Mouse (Mus musculus): ENCODE data around the gene Hip1r.
"Not testable (repeated sequence)": the region's sequence is repeated elsewhere in the genome, so short reads cannot be mapped to it uniquely, and the experiment has no call there.

Gene Hip1r

DNA sequence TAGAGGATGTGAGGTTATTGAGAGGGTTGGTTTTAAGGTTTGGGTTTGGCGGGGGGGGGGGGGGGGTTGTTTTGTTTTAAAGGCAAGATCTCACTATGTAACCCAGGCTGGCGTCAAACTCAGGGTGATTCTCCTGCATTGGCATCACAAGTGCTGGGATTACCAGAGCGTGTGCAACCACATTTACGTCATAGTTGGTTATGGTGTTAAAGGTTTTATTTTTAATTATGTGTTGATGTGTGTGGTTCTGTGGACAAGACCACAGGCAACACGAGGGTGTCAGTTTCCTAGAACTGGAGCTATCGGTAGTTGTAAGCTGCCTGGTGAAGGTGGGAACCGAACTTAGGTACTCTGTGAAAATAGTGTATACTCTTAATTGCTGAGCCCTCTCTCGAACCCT lies 62.4 kb downstream of the Hip1r start:
- no peak for DNase-seq (ENCODE audit: low read depth, low spot score)

DNA sequence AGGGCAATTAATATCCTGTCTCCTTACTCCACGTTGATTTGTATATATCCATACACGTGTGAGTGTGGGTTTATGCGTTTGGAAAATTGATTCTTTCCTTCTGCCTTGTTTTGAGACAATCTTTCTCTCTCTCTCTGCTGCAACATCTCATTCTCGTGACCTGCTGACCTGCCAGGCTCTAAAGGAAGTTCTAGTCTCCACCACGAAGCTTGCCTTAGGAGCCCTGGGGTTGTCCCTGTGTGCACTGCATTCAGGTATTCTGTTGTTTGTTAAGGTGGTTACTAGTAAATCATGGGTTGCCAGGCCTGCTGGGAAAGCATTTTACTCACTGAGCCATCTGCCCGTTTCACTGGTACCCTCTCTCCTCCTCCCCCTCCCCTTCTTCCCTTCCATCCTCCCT lies 62.9 kb downstream of the Hip1r start:
- no peak for DNase-seq (ENCODE audit: low read depth, low spot score)

DNA sequence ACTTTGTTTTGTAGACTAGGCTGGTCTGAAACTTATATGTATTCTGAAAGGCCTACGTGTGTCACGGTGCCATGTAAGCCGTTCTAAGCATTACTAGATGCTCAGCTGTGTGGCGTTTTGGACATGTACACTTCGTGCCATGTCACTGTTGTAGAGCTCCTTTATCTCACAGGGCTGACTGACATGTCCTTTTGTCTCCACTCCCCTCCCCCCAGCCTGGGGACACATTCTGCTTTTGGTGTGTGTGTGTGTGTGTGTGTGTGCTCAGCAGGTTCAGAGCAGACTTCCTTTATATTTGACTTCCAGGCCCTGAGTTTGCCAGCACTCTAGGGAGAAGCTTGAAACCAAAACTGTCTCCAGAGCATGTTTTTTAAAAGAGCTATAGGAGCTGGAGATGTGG lies 63.4 kb downstream of the Hip1r start:
- DNase-seq (ENCODE audit: low read depth, low spot score), result no peak

DNA sequence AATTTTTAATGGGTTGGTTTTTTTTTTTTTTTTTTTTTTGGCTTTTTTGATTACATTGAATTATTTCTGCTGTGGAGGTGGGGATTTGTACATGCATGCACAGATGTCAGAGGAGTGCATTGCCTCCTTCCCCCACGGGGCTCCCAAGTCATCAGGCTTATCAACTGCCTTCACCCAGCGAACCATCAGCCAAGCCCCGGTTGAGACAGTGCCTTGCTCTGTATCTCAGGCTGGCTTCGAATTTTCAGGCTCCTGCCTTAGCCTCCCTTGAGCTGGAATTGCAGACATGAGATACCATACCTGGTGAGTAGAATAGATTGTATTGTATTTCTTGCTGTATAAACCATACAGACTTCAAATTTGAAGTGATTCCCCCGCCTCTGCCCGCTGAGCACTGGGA lies 66.2 kb downstream of the Hip1r start:
- no peak for DNase-seq (ENCODE audit: low read depth, low spot score)

DNA sequence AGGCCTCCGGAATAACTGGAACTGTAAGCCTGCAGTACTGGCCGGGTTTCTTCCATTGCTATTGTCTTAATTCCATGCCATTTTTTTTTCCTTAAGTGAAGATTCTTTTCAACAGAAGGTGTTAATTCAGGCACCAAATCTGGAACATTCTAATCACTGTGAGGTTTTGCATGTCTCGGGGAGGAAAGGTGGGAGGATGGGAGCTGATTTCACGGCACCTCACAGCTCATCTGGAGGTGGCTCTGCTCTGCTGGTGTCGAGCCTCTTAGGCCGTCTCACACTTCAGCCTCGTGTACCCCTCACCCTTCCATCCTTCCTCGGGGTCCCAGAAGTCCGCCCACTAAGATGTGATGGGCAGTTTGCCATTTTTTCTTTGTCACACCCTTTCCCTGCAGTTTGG lies 67.7 kb downstream of the Hip1r start:
- no peak for DNase-seq (ENCODE audit: low read depth, low spot score)

DNA sequence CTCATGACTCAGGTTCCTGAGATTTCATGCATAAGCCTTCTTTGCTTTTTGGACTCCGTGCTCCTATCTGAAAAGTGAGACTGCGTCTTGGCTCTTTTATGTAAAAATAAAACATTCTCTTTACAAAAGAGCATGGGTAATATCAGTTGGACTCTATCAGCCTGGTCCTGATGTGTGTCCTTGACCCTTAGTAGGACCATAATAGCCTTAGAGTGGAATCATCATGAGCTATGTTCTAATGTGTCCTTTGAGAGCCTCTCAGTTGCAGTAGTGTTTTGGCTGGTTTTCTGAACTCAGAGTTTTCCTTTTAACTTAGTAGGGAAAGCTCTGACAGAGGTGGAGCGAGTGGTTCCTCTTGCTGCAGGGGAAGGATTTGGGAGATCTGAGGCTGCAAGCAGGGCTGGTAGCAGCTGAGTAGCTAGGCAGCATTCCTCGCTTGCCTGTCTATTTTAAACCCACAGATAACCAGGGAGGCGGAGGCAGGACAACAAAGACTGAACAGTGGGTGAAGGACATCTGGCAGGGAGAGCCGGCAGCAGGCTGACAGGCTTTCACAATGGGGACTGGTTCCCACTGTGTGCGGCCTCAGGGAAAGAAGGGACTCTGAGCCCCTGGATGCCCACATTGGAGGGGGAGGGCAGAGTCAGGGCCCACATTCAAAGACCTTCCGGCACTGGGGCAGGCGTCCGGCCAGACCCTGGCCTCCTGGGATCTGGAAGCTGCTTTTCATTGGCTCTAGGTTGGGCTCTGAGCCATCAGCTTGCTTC lies 70.0 kb downstream of the Hip1r start:
- DNase-seq (ENCODE audit: low read depth, low spot score), result no peak

DNA sequence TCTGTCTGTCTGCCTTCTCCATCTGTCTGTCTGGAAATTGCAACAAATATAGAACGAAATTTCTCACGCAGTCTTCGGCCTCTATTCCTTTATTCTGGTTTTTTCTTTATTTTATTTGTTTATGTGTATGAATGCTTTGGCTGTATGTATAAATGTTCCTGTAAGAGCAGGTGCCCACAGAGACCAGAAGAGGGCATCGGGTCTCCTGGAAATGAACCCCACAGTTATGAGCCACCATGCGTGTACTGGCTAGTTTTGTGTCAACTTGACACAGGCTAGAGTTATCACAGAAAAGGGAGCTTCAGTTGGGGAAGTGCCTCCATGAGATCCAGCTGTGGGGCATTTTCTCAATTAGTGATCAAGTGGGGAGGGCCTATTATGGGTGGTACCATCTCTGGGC lies 70.6 kb downstream of the Hip1r start:
- no peak for DNase-seq (ENCODE audit: low read depth, low spot score)

DNA sequence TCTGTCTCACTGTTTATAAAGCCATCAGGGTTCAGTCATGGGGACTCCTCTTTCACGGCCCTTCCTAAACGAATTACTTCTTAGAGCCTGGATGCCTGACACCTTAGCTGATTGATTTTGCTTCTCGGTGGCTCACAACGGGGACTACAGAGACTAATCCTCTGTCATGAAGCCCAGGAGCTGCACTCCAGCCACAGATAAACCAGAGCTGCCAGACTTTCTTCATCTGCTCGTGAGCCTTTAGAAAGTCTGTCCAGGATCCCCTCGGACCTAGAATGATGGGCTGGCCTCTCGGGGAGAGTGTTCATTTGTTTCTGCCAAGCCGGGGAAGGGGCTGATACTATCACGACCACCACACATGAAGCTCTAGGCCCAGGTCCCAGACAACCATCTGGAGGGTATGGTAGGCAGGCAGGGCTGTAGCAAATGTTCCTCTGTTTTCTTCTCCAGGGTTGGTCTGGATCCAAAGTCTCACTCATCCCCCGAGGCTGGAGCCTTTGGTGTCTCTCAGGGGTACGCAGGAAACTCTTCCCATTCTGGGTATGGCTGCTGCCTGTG lies 72.1 kb downstream of the Hip1r start:
- no peak for DNase-seq (ENCODE audit: low read depth, low spot score)

DNA sequence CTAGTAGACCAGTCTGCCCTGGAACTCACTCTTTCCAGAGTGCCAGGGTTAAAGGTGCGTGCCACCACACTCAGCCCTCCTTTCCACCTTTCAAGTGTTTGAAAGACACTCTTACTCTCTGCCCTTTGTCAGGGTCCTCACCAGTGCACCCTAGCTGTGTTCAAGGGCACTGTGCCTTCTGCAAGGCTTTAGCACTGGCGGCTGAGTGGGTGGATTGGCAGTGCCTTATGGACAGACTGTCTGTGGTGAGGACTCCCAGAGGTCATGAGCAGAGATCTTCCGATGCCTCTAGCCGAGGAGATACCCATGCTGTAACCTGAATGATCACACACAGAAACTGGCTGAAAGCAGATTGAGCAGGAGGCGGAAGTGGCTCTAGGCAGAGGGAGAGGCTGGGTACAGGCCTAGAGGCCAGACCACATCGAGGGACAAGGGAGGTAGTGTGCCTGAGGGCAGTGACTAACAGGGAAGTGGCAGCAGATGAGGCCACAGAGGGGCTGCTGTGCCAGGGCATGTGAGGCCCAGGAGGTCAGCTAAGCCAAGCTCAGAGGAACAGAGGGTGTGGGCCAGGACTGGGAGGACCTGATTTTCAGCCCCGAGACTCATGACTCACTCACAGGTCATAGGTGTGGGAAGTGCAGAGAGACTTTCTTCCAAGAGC lies 73.4 kb downstream of the Hip1r start:
- no peak for DNase-seq (ENCODE audit: low read depth, low spot score)

DNA sequence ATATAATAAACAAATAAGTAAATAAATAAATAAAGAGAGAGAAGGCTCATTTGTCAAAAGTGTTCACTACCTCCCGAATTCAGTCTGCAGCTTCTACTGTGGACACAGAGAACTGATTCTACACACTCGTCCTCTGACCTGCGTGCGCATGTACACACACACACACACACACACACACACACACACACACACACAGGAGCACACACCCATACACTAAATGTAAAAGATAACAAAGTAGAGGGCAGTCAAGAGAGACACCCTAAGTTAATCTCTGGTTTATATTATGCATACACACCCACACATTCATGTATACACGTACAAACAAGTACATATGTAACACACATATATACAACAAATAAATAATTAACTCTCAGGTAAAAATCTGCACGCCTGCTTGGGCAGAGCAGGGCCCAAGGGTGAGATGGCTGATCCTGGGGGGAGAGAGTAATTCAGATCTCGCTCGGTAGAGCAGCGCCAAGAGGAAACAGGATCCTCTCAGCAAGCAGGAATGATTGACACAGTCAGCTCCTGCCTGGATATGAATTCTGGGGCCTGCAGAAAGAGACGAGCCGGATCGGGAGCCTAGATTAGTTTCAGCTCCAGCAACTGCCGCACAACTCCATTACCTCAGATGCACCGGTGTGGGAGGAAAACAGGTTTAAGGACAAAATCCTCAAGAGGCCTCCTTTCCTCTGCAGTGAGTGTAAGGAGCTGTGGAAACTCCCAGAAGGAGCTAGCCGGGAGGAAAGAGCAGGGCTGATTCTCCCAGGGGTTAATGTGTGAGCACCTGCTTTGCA lies 76.0 kb downstream of the Hip1r start:
- DNase-seq (ENCODE audit: low read depth, low spot score), result no peak

DNA sequence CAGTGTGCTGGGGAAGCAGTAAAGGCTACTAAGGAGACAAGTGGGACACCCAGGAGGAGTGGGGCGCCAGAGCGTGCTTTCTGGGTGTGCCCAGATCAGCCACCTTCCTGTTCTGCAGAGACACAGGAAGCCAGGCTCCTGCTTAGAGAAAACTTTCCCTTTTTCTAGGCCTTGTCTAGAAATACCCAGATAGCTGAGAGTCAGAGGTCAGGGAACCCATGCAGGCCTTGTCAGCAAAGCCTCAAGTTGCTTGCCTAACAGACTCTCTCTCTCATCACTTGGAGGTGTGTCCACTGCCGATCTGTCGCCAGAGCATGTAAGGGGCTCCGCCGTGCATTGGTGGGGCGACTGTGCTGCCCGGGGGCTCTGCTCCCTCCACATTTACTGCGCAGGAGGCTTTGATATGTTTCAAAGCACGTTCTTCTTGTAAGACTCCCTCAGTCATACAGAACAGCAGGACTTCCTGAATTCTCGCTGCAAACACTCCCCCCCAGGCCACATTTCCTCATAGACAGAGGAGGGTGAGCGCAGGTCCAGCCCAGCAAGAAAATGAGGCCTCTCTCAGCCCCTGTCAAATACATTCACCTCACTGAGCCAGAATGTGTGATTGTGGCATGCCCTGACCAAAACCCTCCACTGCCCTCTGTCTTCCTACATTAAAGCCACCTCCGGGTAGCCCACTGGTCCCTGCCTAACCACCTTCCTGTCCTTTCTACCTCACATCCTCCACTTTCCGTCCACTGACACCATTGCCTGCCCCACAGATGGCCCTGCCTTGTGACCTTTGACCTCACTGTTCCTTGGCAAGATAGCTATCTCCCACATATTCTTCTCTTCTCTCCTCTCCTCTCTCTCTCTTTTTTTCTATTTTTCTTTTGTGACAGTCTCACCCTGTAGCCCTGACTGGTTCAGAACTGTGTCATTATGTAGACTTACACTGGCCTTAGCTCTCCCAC lies 76.9 kb downstream of the Hip1r start:
- DNase-seq (ENCODE audit: low read depth, low spot score), result no peak

DNA sequence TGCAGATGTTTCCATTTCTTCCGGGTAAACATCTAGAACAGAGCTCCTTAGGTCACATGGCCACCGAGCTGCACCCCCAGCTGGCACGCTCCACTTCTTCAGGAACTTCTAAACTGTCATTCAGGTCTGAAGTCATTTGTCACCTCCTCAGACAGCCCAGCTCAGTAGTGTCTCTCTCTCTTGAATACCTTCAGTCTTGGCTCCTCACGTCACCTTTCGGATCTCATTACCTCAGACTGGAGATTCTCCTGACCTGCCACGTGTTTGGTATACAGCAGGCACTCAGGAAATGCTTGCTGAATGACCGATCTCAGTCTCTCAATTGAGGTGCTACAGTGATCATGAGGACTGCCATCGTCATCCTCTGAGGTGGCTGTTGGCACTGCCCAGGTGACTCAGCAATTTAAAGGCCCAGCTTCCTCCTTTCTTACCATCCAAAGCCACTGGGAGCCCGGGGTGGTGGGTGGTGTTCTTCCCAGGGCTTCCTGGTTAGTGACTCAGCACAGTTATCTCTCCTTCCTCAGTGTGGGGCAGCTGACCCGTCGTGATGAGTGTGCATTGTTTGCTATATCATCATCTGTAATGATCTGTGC lies 78.6 kb downstream of the Hip1r start:
- no peak for DNase-seq (ENCODE audit: low read depth, low spot score)

DNA sequence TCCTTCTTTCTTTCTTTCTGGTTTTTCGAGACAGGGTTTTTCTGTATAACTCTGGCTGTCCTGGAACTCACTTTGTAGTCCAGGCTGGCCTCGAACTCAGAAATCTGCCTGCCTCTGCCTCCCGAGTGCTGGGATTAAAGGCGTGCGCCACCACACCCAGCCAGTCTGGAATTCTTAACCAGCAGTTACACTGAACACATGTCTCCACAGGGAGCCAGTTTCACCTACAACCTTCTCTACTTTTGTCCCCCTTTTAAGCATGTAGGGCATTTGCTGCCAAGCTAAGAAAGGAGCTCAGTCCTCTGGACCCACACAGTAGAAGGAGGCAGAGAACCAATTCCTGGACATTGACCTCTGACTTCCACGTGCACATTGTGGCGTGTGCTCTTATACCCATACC lies 79.2 kb downstream of the Hip1r start:
- DNase-seq (ENCODE audit: low read depth, low spot score), result not testable (repeated sequence)

Data from A20 (cell line).